Mouse (Mus musculus): ENCODE measurements at regions not wholly inside any gene's neighbourhood (a gene's known extent, or its start where the extent isn't known, plus 50 kb on each side); places are given as distances from the start of the nearest gene placed in this dataset.

DNA sequence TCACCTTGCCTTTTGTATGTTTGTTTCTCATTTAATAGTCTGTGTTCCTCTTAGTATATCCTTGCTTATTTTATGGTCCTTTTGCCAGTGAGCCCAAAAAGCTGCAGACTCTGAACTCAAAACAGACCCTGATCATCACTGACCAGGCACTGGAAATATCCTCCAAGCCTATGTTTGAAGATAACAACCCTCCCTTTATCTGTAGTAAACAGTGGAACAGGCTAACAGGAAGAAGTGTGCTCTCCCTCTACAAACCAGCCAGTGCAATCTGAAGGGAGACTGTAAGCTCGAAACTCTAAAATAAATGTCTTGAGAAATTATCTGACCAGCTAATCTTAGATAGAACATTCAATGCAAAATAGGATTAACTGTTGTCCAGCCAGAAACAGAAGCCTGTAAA lies 336.4 kb upstream of the Rag2 start:
- TF ChIP-seq E2F4 (IDR thresholded peaks at IDR 0.05; ENCODE audit: insufficient replicate concordance, low read depth, low read length) (no peak), GABPA (IDR thresholded peaks at IDR 0.05; ENCODE audit: insufficient replicate concordance, low read depth, low read length) (no peak), ZKSCAN1 (IDR thresholded peaks at IDR 0.05; ENCODE audit: borderline replicate concordance, low read depth, low read length) (no peak), USF1 (IDR thresholded peaks at IDR 0.05; ENCODE audit: low read depth, low read length) (no peak)
- H3K4me2 ChIP-seq (ENCODE audit: insufficient read depth, low read depth, poor library complexity, severe bottlenecking), result no peak overlapping the region
- no peaks in the 10 kb centered on the region for H3K9me3 ChIP-seq (replicated peaks; ENCODE audit: low read length)
- no peak overlapping the region for H3K9ac ChIP-seq (ENCODE audit: insufficient read depth, low read depth)
- no peaks in the 10 kb centered on the region for H3K79me2 ChIP-seq (replicated peaks; ENCODE audit: control insufficient read depth, extremely low read depth, insufficient read depth, poor library complexity, severe bottlenecking)
- no peak for DNase-seq (ENCODE audit: extremely low read depth)
- H3K27ac ChIP-seq (ENCODE audit: insufficient read depth, low read depth), result no peak overlapping the region
- H3K27me3 ChIP-seq (replicated peaks), result no peaks in the 10 kb centered on the region
- H3K4me3 ChIP-seq (replicated peaks in 1 of 3; ENCODE audit: low read depth in 2 of 3, low read length in 2 of 3, poor library complexity in 1 of 3), result no peak overlapping the region
- dilution Hi-C loops (cut with MboI; ENCODE audit: extremely low pct_ligation_motif_present, extremely low pct_unique_long_range_greater_than_20kb, low sequenced_read_pairs) (no loop called here), in situ Hi-C loops (cut with MboI; ENCODE audit: low pct_ligation_motif_present, low pct_unique_long_range_greater_than_20kb, low sequenced_read_pairs) (no loop called here)
- H3K36me3 ChIP-seq (replicated peaks in 1 of 2; ENCODE audit: control insufficient read depth in 1 of 2, insufficient read depth in 1 of 2, low read length in 1 of 2), result no peaks in the 10 kb centered on the region
- H3K4me1 ChIP-seq (ENCODE audit: control insufficient read depth in 1 of 2, insufficient read depth in 2 of 2), result peaks cover 0 to 23% of the 10 kb centered on the region in 2 experiments; a peak in 2 of 4 replicates

GRCm38 (mm10) chr2:101289168-101289567 lies 335.4 kb upstream of the Rag2 start:
- Histone ChIP-seq H3K9ac (ENCODE audit: insufficient read depth, low read depth) (no peak overlapping the region), H3K4me3 (replicated peaks in 1 of 3; ENCODE audit: low read depth in 2 of 3, low read length in 2 of 3, poor library complexity in 1 of 3) (no peak overlapping the region), H3K27me3 (replicated peaks) (no peaks in the 10 kb centered on the region), H3K4me1 (ENCODE audit: control insufficient read depth in 1 of 2, insufficient read depth in 2 of 2) (peaks cover 0 to 25% of the 10 kb centered on the region in 2 experiments; a peak in 2 of 4 replicates), H3K36me3 (replicated peaks in 1 of 2; ENCODE audit: control insufficient read depth in 1 of 2, insufficient read depth in 1 of 2, low read length in 1 of 2) (no peaks in the 10 kb centered on the region), H3K9me3 (replicated peaks; ENCODE audit: low read length) (no peaks in the 10 kb centered on the region), H3K79me2 (replicated peaks; ENCODE audit: control insufficient read depth, extremely low read depth, insufficient read depth, poor library complexity, severe bottlenecking) (no peaks in the 10 kb centered on the region), H3K27ac (ENCODE audit: insufficient read depth, low read depth) (no peak overlapping the region), H3K4me2 (ENCODE audit: insufficient read depth, low read depth, poor library complexity, severe bottlenecking) (no peak overlapping the region)
- dilution Hi-C loops (cut with MboI; ENCODE audit: extremely low pct_ligation_motif_present, extremely low pct_unique_long_range_greater_than_20kb, low sequenced_read_pairs) (no loop called here), in situ Hi-C loops (cut with MboI; ENCODE audit: low pct_ligation_motif_present, low pct_unique_long_range_greater_than_20kb, low sequenced_read_pairs) (no loop called here)
- TF ChIP-seq BHLHE40 (IDR thresholded peaks at IDR 0.05; ENCODE audit: low read depth, low read length) (no peak), SMC3 (IDR thresholded peaks at IDR 0.05; ENCODE audit: low read depth, low read length) (peak; percentile 64), RAD21 (IDR thresholded peaks at IDR 0.05; ENCODE audit: low read depth, low read length) (peak; percentile 38), USF1 (IDR thresholded peaks at IDR 0.05; ENCODE audit: low read depth, low read length) (no peak), MYC (IDR thresholded peaks at IDR 0.05; ENCODE audit: low read depth, low read length) (no peak), JUN (IDR thresholded peaks at IDR 0.05; ENCODE audit: insufficient read depth, low read depth, low read length) (no peak), CTCF (conservative IDR thresholded peaks at IDR 0.05 in 1 of 2, IDR thresholded peaks at IDR 0.05 in 1 of 2; ENCODE audit: low read depth in 2 of 2, low read length in 2 of 2) (peak; percentile 54 to 65; a peak in 3 of 4 replicates)
- DNase-seq (ENCODE audit: extremely low read depth), result peak; percentile 32

DNA sequence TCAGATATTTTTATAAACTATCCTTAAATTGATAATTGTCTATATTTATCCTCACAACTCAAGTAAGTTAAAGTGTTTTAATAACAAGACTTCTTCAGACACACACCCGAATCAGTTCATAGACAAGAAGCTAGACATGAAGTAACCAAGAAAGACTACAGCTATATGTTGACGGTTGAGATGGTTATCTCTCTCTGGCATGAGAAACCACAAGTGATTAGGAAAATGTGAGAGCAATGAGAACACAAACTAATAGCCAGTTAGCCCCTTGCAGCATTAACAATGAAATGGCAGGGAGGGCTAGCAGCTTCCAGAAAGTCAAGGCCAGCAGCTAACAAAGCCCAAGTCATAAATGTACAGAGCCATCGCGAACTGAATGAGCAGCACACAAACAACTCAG lies 333.8 kb upstream of the Rag2 start:
- Histone ChIP-seq H3K27ac (ENCODE audit: insufficient read depth, low read depth) (no peak overlapping the region), H3K4me3 (replicated peaks in 1 of 3; ENCODE audit: low read depth in 2 of 3, low read length in 2 of 3, poor library complexity in 1 of 3) (no peak overlapping the region), H3K9ac (ENCODE audit: insufficient read depth, low read depth) (no peak overlapping the region), H3K27me3 (replicated peaks) (no peaks in the 10 kb centered on the region), H3K79me2 (replicated peaks; ENCODE audit: control insufficient read depth, extremely low read depth, insufficient read depth, poor library complexity, severe bottlenecking) (no peaks in the 10 kb centered on the region), H3K4me2 (ENCODE audit: insufficient read depth, low read depth, poor library complexity, severe bottlenecking) (no peak overlapping the region), H3K9me3 (replicated peaks; ENCODE audit: low read length) (no peaks in the 10 kb centered on the region), H3K4me1 (ENCODE audit: control insufficient read depth in 1 of 2, insufficient read depth in 2 of 2) (peaks cover 2 to 35% of the 10 kb centered on the region in 2 experiments; a peak in 3 of 4 replicates), H3K36me3 (replicated peaks in 1 of 2; ENCODE audit: control insufficient read depth in 1 of 2, insufficient read depth in 1 of 2, low read length in 1 of 2) (no peaks in the 10 kb centered on the region)
- dilution Hi-C loops (cut with MboI; ENCODE audit: extremely low pct_ligation_motif_present, extremely low pct_unique_long_range_greater_than_20kb, low sequenced_read_pairs), result no loop called here
- no peak for DNase-seq (ENCODE audit: extremely low read depth)
- no peak for TF ChIP-seq POLR2A (IDR thresholded peaks at IDR 0.05; ENCODE audit: low read depth, low read length)
- no peak for TF ChIP-seq RCOR1 (conservative IDR thresholded peaks at IDR 0.05; ENCODE audit: low read depth, low read length)
- no peak for TF ChIP-seq CHD1 (IDR thresholded peaks at IDR 0.05; ENCODE audit: low read depth, low read length)
- no peak for TF ChIP-seq ZNF384 (IDR thresholded peaks at IDR 0.05; ENCODE audit: low read depth, low read length)
- TF ChIP-seq JUND (conservative IDR thresholded peaks at IDR 0.05; ENCODE audit: low read depth, low read length), result no peak
- no peak for TF ChIP-seq KAT2A (IDR thresholded peaks at IDR 0.05; ENCODE audit: insufficient replicate concordance, low read length)
- no peak for TF ChIP-seq BHLHE40 (IDR thresholded peaks at IDR 0.05; ENCODE audit: low read depth, low read length)
- no peak for TF ChIP-seq UBTF (IDR thresholded peaks at IDR 0.05; ENCODE audit: low read depth, low read length)
- no peak for TF ChIP-seq SMC3 (IDR thresholded peaks at IDR 0.05; ENCODE audit: low read depth, low read length)
- no peak for TF ChIP-seq CTCF (conservative IDR thresholded peaks at IDR 0.05 in 1 of 2, IDR thresholded peaks at IDR 0.05 in 1 of 2; ENCODE audit: low read depth in 2 of 2, low read length in 2 of 2)
- no peak for TF ChIP-seq MXI1 (IDR thresholded peaks at IDR 0.05; ENCODE audit: low read depth, low read length)
- no peak for TF ChIP-seq USF1 (IDR thresholded peaks at IDR 0.05; ENCODE audit: low read depth, low read length)
- no peak for TF ChIP-seq ETS1 (conservative IDR thresholded peaks at IDR 0.05; ENCODE audit: low read depth, low read length)
- TF ChIP-seq TBP (conservative IDR thresholded peaks at IDR 0.05; ENCODE audit: low read depth, low read length), result no peak
- TF ChIP-seq HCFC1 (IDR thresholded peaks at IDR 0.05; ENCODE audit: low read depth, low read length), result no peak
- no peak for TF ChIP-seq SIN3A (IDR thresholded peaks at IDR 0.05; ENCODE audit: low read length)
- TF ChIP-seq NELFE (IDR thresholded peaks at IDR 0.05; ENCODE audit: low read depth, low read length), result no peak
- TF ChIP-seq ELF1 (IDR thresholded peaks at IDR 0.05; ENCODE audit: low read depth, low read length), result no peak
- no peak for TF ChIP-seq CHD2 (IDR thresholded peaks at IDR 0.05; ENCODE audit: low read length)
- TF ChIP-seq MAFK (IDR thresholded peaks at IDR 0.05; ENCODE audit: insufficient replicate concordance, low read length), result no peak
- in situ Hi-C loops (cut with MboI; ENCODE audit: low pct_ligation_motif_present, low pct_unique_long_range_greater_than_20kb, low sequenced_read_pairs), result no loop called here

All from CH12.LX (cell line).